Mouse (Mus musculus) heart, adult 18-20 months (tissue): ENCODE data around the gene Sgta. TPM values are rescaled to one million over a fixed set of nuclear protein-coding genes. Genes with fewer than 3 reads are reported as not detected.

Source experiments
- microRNA-seq, 2 experiments: library from miRNA; unstranded; fragments of <30 nt; microRNA quantifications; one replicate each; pipeline ENCODE4 v1.2.0; 2022
- total RNA-seq, 2 experiments: library from RNA; stranded (reverse); gene quantifications; 2 replicates each; pipeline ENCODE4 v1.2.3; 2021

Sgta gene
- total RNA-seq, 2 experiments from 2014 or later = 99.5 to 102 TPM

Small RNAs within 50 kb of the gene (microRNA-seq; reads per million reads assigned to microRNA genes)
- gene Mir5615-1 (0 reads per million in 2 experiments), gene Mir5615-2 (0 reads per million in 2 experiments)

Other genes with a start within 250 kb of the Sgta start
- gene Jsrp1, start 246.7 kb downstream of the Sgta start, total RNA-seq = under 1 TPM; 0.41 to 0.69 TPM
- gene Oaz1, start 233.5 kb downstream of the Sgta start, total RNA-seq = 100 to 1,000 TPM; 897 to 934 TPM
- gene Lingo3, start 216.1 kb downstream of the Sgta start, total RNA-seq = 10 to 100 TPM; 13.5 to 16.6 TPM
- gene Lsm7, start 205.0 kb downstream of the Sgta start, total RNA-seq = 10 to 100 TPM; 23.5 to 27.8 TPM
- 10 to 100 TPM; 11.9 to 15.9 TPM for gene Sppl2b, start 204.9 kb downstream of the Sgta start, total RNA-seq
- not detected for gene Tmprss9, start 188.3 kb downstream of the Sgta start, total RNA-seq
- 100 to 1,000 TPM; 125 to 144 TPM for gene Timm13, start 159.2 kb downstream of the Sgta start, total RNA-seq
- 1 to 10 TPM; 4.7 to 5.8 TPM for gene Lmnb2, start 141.9 kb downstream of the Sgta start, total RNA-seq
- gene Gadd45b, start 130.1 kb downstream of the Sgta start, total RNA-seq = 10 to 100 TPM; 14.9 to 19.0 TPM
- gene Gng7, start 45.2 kb downstream of the Sgta start, total RNA-seq = 1 to 10 TPM in 1 of 2 experiments, under 1 TPM in 1; 0.82 to 1.3 TPM
- gene Diras1, start 34.5 kb downstream of the Sgta start, total RNA-seq = not detected
- 10 to 100 TPM; 12.8 to 14.2 TPM for gene Slc39a3, start 22.8 kb downstream of the Sgta start, total RNA-seq
- 10 to 100 TPM; 12.8 to 14.8 TPM for gene Thop1, start 9.9 kb upstream of the Sgta start, total RNA-seq
- gene Creb3l3, start 38.7 kb upstream of the Sgta start, total RNA-seq = under 1 TPM; 0.31 to 0.74 TPM
- gene Map2k2, start 45.7 kb upstream of the Sgta start, total RNA-seq = 100 to 1,000 TPM; 118 to 132 TPM
- 10 to 100 TPM; 33.8 to 34.9 TPM for gene Zbtb7a, start 75.0 kb upstream of the Sgta start, total RNA-seq
- 10 to 100 TPM; 16.5 to 16.9 TPM for gene Pias4, start 107.7 kb upstream of the Sgta start, total RNA-seq
- 1,000 to 10,000 TPM; 1,062 to 1,185 TPM for gene Eef2, start 116.5 kb upstream of the Sgta start, total RNA-seq
- gene Dapk3, start 122.8 kb upstream of the Sgta start, total RNA-seq = 10 to 100 TPM; 29.9 to 34.5 TPM
- gene 4930442H23Rik, start 123.7 kb upstream of the Sgta start, total RNA-seq = not detected
- 1 to 10 TPM; 7.1 to 8.8 TPM for gene Nmrk2, start 141.9 kb upstream of the Sgta start, total RNA-seq
- not detected for gene Atcay, start 170.7 kb upstream of the Sgta start, total RNA-seq
- gene Zfr2, start 173.0 kb upstream of the Sgta start, total RNA-seq = 1 to 10 TPM; 2.3 to 2.5 TPM
- under 1 TPM; 0.42 to 0.87 TPM for gene Matk, start 192.8 kb upstream of the Sgta start, total RNA-seq
- gene Mrpl54, start 206.8 kb upstream of the Sgta start, total RNA-seq = 10 to 100 TPM; 85.7 to 89.6 TPM
- 100 to 1,000 TPM in 1 of 2 experiments, 10 to 100 TPM in 1; 85.9 to 110 TPM for gene Apba3, start 206.8 kb upstream of the Sgta start, total RNA-seq
- under 1 TPM in 1 of 2 experiments, not detected in 1; 0.87 TPM for gene Tjp3, start 231.4 kb upstream of the Sgta start, total RNA-seq
- 10 to 100 TPM; 23.1 to 25.6 TPM for gene Pip5k1c, start 232.8 kb upstream of the Sgta start, total RNA-seq